Mouse (Mus musculus) CD4-positive naive resting alpha-beta T cell, adult 57 days (primary cell): ENCODE measurements around the gene Zc3h14. TPM values are rescaled to one million over a fixed set of nuclear protein-coding genes. Genes with fewer than 3 reads are reported as not detected.

Experiments
- total RNA-seq: library from RNA; stranded (reverse); gene quantifications from one replicate; pipeline ENCODE4 v1.2.4, GENCODE M21; 2023

The Zc3h14 gene
- total RNA-seq, result 85.6 TPM

DNA sequence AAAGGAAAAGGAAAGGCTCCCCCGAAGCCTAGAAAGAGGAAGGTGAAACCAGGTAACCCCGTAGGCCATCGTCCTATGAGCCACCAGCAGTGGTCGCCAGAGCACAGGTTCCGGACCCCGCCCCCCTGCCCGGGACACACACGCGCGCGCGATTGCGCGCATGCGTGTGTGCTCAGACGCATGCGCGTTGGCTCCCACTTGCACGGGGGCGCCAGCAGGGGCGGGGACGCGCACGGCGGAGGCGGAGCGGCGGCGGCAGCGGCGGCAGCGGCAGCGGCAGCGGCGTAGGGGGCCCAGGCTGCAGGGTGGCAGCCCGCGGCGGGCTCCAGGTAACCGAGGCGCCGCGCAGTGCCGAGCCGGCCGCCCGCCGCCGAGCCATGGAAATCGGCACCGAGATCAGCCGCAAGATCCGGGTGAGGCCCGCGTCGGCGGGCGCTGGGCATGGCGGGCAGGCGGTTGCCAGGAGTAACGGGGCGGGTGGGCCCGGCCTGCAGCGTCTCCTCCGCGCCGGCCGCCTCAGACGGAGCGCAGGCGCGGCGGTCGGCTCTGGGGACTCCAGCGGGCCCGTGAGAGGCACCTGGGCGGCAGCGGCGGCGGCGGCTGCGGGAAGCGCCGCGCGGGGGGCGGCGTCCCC, at the start of gene Zc3h14:
Gene Zc3h14 (plus strand): TSS at position 219 of the 634 bp plus-strand sequence.

DNA sequence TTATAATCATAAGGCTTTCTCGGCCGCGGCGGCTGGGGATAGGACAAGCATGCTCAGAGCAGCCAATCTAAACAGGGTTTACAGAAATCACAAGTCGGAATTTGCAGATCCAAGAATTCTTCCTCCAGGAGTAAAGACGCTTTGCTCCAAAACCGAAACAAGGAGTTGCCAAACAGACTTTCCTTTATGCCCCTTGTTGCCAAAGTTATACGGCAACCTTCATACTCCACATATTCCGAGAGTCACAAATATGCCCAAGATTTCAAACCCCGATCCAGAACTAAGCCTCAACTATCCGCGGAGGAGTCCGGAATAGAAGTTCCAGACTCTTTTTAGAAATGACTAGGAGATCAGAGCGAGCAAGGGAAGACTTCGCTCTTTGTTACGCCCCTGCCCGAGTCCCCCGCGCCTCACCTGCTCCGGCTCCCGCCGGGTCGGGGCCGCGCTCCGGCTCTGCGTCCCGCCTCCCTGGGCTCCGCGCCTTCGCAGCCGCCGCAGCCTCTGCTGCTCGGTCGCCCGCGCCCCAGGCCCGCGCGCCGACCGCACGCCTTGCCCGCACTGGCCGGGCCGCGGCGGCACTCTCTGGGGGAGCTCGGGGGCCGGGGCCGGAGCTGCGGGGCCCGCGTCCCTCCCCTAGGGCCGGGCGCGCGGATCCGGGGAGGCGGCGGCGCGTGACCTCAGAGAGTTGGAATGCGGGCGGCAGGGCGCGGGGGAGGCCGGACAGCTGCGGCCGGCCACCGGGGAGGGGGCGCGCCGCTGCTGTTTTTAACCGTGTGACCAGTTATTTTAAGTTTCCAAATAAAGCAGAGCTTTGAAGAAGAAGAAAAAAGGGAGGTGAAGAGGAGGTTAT, 9.6 kb upstream of the Zc3h14 start, which contains the start of gene Ptpn21:
Gene Ptpn21 (minus strand): TSS at position 455 of the 850 bp plus-strand sequence.

Other genes starting within 250 kb of the Zc3h14 start
- 0.44 TPM for gene Kcnk10, start 168.7 kb upstream of the Zc3h14 start, total RNA-seq
- gene Spata7, start 118.8 kb upstream of the Zc3h14 start, total RNA-seq, result 4.3 TPM
- 4.4 TPM for gene Ptpn21, start 9.6 kb upstream of the Zc3h14 start, total RNA-seq
- gene Eml5, start 154.5 kb downstream of the Zc3h14 start, total RNA-seq, result 44.7 TPM
- gene Ttc8, start 173.6 kb downstream of the Zc3h14 start, total RNA-seq, result 2.2 TPM